8 mouse cellular contexts compared by ENCODE assay signal in the genomic region with DNA sequence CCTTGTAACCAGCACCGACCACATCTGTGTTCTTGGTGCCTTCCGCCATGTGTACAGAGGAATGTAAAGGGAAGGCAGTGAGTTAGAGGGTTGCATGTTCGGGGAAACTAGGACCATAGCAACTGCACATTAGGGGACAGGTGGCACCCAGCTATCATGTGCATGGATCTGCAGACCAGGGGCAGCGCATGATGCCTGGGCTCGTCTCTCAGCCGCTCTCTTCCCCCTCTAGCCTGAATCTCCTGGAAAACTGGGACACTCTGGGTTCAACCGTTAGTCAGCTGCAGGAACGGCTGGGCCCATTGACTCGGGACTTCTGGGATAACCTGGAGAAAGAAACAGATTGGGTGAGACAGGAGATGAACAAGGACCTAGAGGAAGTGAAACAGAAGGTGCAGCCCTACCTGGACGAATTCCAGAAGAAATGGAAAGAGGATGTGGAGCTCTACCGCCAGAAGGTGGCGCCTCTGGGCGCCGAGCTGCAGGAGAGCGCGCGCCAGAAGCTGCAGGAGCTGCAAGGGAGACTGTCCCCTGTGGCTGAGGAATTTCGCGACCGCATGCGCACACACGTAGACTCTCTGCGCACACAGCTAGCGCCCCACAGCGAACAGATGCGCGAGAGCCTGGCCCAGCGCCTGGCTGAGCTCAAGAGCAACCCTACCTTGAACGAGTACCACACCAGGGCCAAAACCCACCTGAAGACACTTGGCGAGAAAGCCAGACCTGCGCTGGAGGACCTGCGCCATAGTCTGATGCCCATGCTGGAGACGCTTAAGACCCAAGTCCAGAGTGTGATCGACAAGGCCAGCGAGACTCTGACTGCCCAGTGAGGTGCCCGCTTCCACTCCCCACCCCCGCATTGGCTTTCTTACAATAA. TPM values are rescaled to one million over a fixed set of nuclear protein-coding genes. Genes with fewer than 3 reads are reported as not detected.
DNase-seq lines count a peak whose midpoint lies in the region; ATAC-seq lines count a peak whose summit lies in the region.

No protein-coding gene starts in this region.

- peaks cover 6% of the 10 kb centered on the region for H3K4me1 ChIP-seq in erythroblast, embryonic 14.5 days (ENCODE audit: control insufficient read depth)
- H3K4me1 ChIP-seq in embryonic facial prominence, embryonic 11.5 days (ENCODE audit: control insufficient read depth, insufficient read depth, low read length), result no peaks in the 10 kb centered on the region; the same call in 1 of the 2 replicates
- H3K4me1 ChIP-seq in limb, embryonic 12.5 days (replicated peaks), result peaks cover 7% of the 10 kb centered on the region
- H3K4me1 ChIP-seq in midbrain, embryonic 15.5 days, result peaks cover 8% of the 10 kb centered on the region

- H3K36me3 ChIP-seq in erythroblast, embryonic 14.5 days (ENCODE audit: control insufficient read depth), result no peaks in the 10 kb centered on the region
- no peaks in the 10 kb centered on the region for H3K36me3 ChIP-seq in embryonic facial prominence, embryonic 11.5 days (replicated peaks; ENCODE audit: control insufficient read depth, insufficient read depth, low read depth, low read length)
- 0 out of 2 replicates have a peak, but pooled peaks cover under 1% of the 10 kb centered on the region for H3K36me3 ChIP-seq in limb, embryonic 12.5 days
- no peaks in the 10 kb centered on the region for H3K36me3 ChIP-seq in midbrain, embryonic 15.5 days (replicated peaks)

- H3K27me3 ChIP-seq in erythroblast, embryonic 14.5 days (ENCODE audit: control insufficient read depth), result no peaks in the 10 kb centered on the region
- no peaks in the 10 kb centered on the region for H3K27me3 ChIP-seq in embryonic facial prominence, embryonic 11.5 days (ENCODE audit: control insufficient read depth, insufficient read depth, low read length)
- peaks cover 13% of the 10 kb centered on the region; the same call in 1 of the 2 replicates for H3K27me3 ChIP-seq in limb, embryonic 12.5 days
- no peaks in the 10 kb centered on the region for H3K27me3 ChIP-seq in midbrain, embryonic 15.5 days (replicated peaks)

- no peak for ATAC-seq in erythroblast, adult 5-6 weeks (replicated peaks; ENCODE audit: low FRiP score, poor library complexity, severe bottlenecking)
- ATAC-seq in embryonic facial prominence, embryonic 11.5 days (replicated peaks; ENCODE audit: insufficient number of reproducible peaks, low FRiP score, low TSS enrichment, low read depth), result peak; percentile 93
- ATAC-seq in limb, embryonic 12.5 days (ENCODE audit: insufficient number of reproducible peaks, insufficient read depth, low FRiP score, low TSS enrichment, low read depth), result peak; percentile 83; the same call in 1 of the 2 replicates
- ATAC-seq in midbrain, embryonic 15.5 days (replicated peaks), result peak; percentile 97

- H3K9me3 ChIP-seq in erythroblast, embryonic 14.5 days (ENCODE audit: control insufficient read depth, low read length), result no peaks in the 10 kb centered on the region
- no peaks in the 10 kb centered on the region for H3K9me3 ChIP-seq in embryonic facial prominence, embryonic 11.5 days (replicated peaks; ENCODE audit: control insufficient read depth, low read length)
- H3K9me3 ChIP-seq in limb, embryonic 12.5 days, result no peaks in the 10 kb centered on the region
- H3K9me3 ChIP-seq in midbrain, embryonic 15.5 days, result no peaks in the 10 kb centered on the region

- peak overlapping the region; percentile 73 for H3K9ac ChIP-seq in embryonic facial prominence, embryonic 11.5 days (replicated peaks; ENCODE audit: low read length)
- peak overlapping the region; percentile 60 for H3K9ac ChIP-seq in limb, embryonic 12.5 days (replicated peaks)
- H3K9ac ChIP-seq in midbrain, embryonic 15.5 days, result peak overlapping the region; percentile 54

- peak overlapping the region; percentile 56 for H3K4me3 ChIP-seq in erythroblast, embryonic 14.5 days (replicated peaks)
- H3K4me3 ChIP-seq in embryonic facial prominence, embryonic 11.5 days (ENCODE audit: low read depth, low read length), result peak overlapping the region; percentile 43
- peak overlapping the region; percentile 51 for H3K4me3 ChIP-seq in limb, embryonic 12.5 days (replicated peaks)
- H3K4me3 ChIP-seq in midbrain, embryonic 15.5 days, result peak overlapping the region; percentile 42

- 15% methylated on average over 37 of the region's 37 CpGs for WGBS in embryonic facial prominence, embryonic 11.5 days
- WGBS in limb, embryonic 12.5 days, result 16% methylated on average over 37 of the region's 37 CpGs
- 15% methylated on average over 37 of the region's 37 CpGs for WGBS in midbrain, embryonic 15.5 days

- peak; percentile 93 for DNase-seq in embryonic facial prominence, embryonic 11.5 days (ENCODE audit: low spot score)
- DNase-seq in heart, adult 8-10 months (ENCODE audit: low spot score), result peak; percentile 68
- DNase-seq in kidney, adult 8-10 months, result peak; percentile 90 to 91
- peak; percentile 12 to 23 for DNase-seq in spleen, postnatal 36 days (ENCODE audit: low spot score in 2 of 2)

- H3K4me2 ChIP-seq in embryonic facial prominence, embryonic 11.5 days (ENCODE audit: low read depth, low read length), result peak overlapping the region; percentile 84
- peak overlapping the region; percentile 82 for H3K4me2 ChIP-seq in limb, embryonic 12.5 days
- H3K4me2 ChIP-seq in midbrain, embryonic 15.5 days, result peak overlapping the region; percentile 62

- H3K27ac ChIP-seq in embryonic facial prominence, embryonic 11.5 days (replicated peaks; ENCODE audit: low read depth, low read length), result no peak overlapping the region
- H3K27ac ChIP-seq in limb, embryonic 12.5 days, result 0 out of 2 replicates have a peak overlapping the region, but pooled peaks have one; percentile 12
- peak overlapping the region; percentile 63 for H3K27ac ChIP-seq in midbrain, embryonic 15.5 days

RNA-seq across cellular contexts. Expression of gene Apoa1, which starts 1.4 kb away (rescaled TPM):
- 5.9 and 7.1 TPM in 2 replicates for polyA plus RNA-seq in erythroblast, embryonic 14.5 days (2012)
- not detected in 2 replicates for total RNA-seq in erythroblast, adult 5-6 weeks (2015; ENCODE audit: low replicate concordance)
- total RNA-seq in erythroblast, adult 5-6 weeks (2017; ENCODE audit: low replicate concordance), result not detected in 2 replicates
- polyA plus RNA-seq in embryonic facial prominence, embryonic 11.5 days (2014; fragmentation: Nextera tagmentation; extraction: Ambion mirVana), result 1.2 and 1.9 TPM in 2 replicates
- total RNA-seq in heart, adult 8-10 months (2022), result not detected
- 2.5 and 3.2 TPM in 2 replicates for polyA plus RNA-seq in limb, embryonic 12.5 days (2016; fragmentation: Nextera tagmentation; extraction: Ambion mirVana)
- polyA plus RNA-seq in midbrain, embryonic 15.5 days (2015; fragmentation: Nextera tagmentation; extraction: Ambion mirVana), result 4.2 and 8.2 TPM in 2 replicates

RNA-seq across cellular contexts. Expression of gene Apoc3, which starts 5.6 kb away (rescaled TPM):
- polyA plus RNA-seq in erythroblast, embryonic 14.5 days (2012), result not detected in 2 replicates
- total RNA-seq in erythroblast, adult 5-6 weeks (2015; ENCODE audit: low replicate concordance), result not detected in 2 replicates
- total RNA-seq in erythroblast, adult 5-6 weeks (2017; ENCODE audit: low replicate concordance), result not detected in 2 replicates
- polyA plus RNA-seq in embryonic facial prominence, embryonic 11.5 days (2014; fragmentation: Nextera tagmentation; extraction: Ambion mirVana), result not detected in 2 replicates
- not detected for total RNA-seq in heart, adult 8-10 months (2022)
- polyA plus RNA-seq in limb, embryonic 12.5 days (2016; fragmentation: Nextera tagmentation; extraction: Ambion mirVana), result not detected in 2 replicates
- not detected in 2 replicates for polyA plus RNA-seq in midbrain, embryonic 15.5 days (2015; fragmentation: Nextera tagmentation; extraction: Ambion mirVana)

RNA-seq across cellular contexts. Expression of gene Apoa4, which starts 10.7 kb away (rescaled TPM):
- not detected in 2 replicates for polyA plus RNA-seq in erythroblast, embryonic 14.5 days (2012)
- not detected in 2 replicates for total RNA-seq in erythroblast, adult 5-6 weeks (2015; ENCODE audit: low replicate concordance)
- total RNA-seq in erythroblast, adult 5-6 weeks (2017; ENCODE audit: low replicate concordance), result not detected in 2 replicates
- not detected in 2 replicates for polyA plus RNA-seq in embryonic facial prominence, embryonic 11.5 days (2014; fragmentation: Nextera tagmentation; extraction: Ambion mirVana)
- total RNA-seq in heart, adult 8-10 months (2022), result not detected
- polyA plus RNA-seq in limb, embryonic 12.5 days (2016; fragmentation: Nextera tagmentation; extraction: Ambion mirVana), result not detected in 2 replicates
- polyA plus RNA-seq in midbrain, embryonic 15.5 days (2015; fragmentation: Nextera tagmentation; extraction: Ambion mirVana), result 1.0 TPM in 1 of 2 replicates, not detected in the other

RNA-seq across cellular contexts. Expression of gene Apoa5, which starts 38.6 kb away (rescaled TPM):
- polyA plus RNA-seq in erythroblast, embryonic 14.5 days (2012), result not detected in 2 replicates
- total RNA-seq in erythroblast, adult 5-6 weeks (2015; ENCODE audit: low replicate concordance), result not detected in 2 replicates
- total RNA-seq in erythroblast, adult 5-6 weeks (2017; ENCODE audit: low replicate concordance), result not detected in 2 replicates
- polyA plus RNA-seq in embryonic facial prominence, embryonic 11.5 days (2014; fragmentation: Nextera tagmentation; extraction: Ambion mirVana), result not detected in 2 replicates
- total RNA-seq in heart, adult 8-10 months (2022), result not detected
- polyA plus RNA-seq in limb, embryonic 12.5 days (2016; fragmentation: Nextera tagmentation; extraction: Ambion mirVana), result 0.09 TPM in 1 of 2 replicates, not detected in the other
- polyA plus RNA-seq in midbrain, embryonic 15.5 days (2015; fragmentation: Nextera tagmentation; extraction: Ambion mirVana), result not detected in 2 replicates

RNA-seq across cellular contexts. Expression of gene Zpr1, which starts 43.1 kb away (rescaled TPM):
- 0.53 and 1.7 TPM in 2 replicates for polyA plus RNA-seq in erythroblast, embryonic 14.5 days (2012)
- 12.3 and 14.6 TPM in 2 replicates for total RNA-seq in erythroblast, adult 5-6 weeks (2015; ENCODE audit: low replicate concordance)
- 3.9 and 18.1 TPM in 2 replicates for total RNA-seq in erythroblast, adult 5-6 weeks (2017; ENCODE audit: low replicate concordance)
- polyA plus RNA-seq in embryonic facial prominence, embryonic 11.5 days (2014; fragmentation: Nextera tagmentation; extraction: Ambion mirVana), result 65.9 and 67.1 TPM in 2 replicates
- total RNA-seq in heart, adult 8-10 months (2022), result 10 to 100 TPM; 18.3 to 25.1 (median 20.9) TPM
- polyA plus RNA-seq in limb, embryonic 12.5 days (2016; fragmentation: Nextera tagmentation; extraction: Ambion mirVana), result 55.9 and 56.2 TPM in 2 replicates
- 60.1 and 64.0 TPM in 2 replicates for polyA plus RNA-seq in midbrain, embryonic 15.5 days (2015; fragmentation: Nextera tagmentation; extraction: Ambion mirVana)

Comparison
In these comparisons a context has a peak if more than half of its experiments do, and no peak if none do; other contexts are left out.
1. DNase-seq: peak in every context shown above with its lines; median percentile 93 in embryonic facial prominence, embryonic 11.5 days; 90 in kidney, adult 8-10 months; 68 in heart, adult 8-10 months; 18 in spleen, postnatal 36 days.